Mouse (Mus musculus): ENCODE data around the gene Swi5. TPM values are rescaled to one million over a fixed set of nuclear protein-coding genes. Genes with fewer than 3 reads are reported as not detected.

Gene Swi5
- polyA plus RNA-seq, 1 experiment from 2014 or later: 169 TPM

DNA sequence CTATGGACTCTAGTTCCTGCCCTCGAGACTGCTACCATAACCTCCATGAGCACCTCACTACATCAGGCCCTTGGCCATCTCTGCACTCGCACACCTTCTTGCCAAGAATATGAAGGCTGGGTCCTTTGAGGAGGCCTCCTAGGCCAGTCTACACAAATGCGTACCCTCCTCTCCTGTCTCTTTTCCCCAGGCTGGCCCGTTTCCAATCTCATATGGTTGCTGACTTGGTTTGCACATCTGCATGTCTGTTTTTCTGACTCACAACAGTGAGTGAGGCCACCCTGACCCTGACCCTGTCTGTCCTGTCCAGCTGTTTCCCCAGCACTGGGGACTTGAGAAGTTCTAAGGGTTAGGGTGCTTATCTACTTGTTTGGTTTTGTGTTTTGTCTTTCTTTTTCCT is 41.1 kb downstream of the Swi5 start:
- Histone ChIP-seq H3K36me3 (ENCODE audit: control insufficient read depth, insufficient read depth, low read length) (peaks cover 78% of the 10 kb centered on the region), H3K4me1 (ENCODE audit: control insufficient read depth, insufficient read depth, low read length) (no peaks in the 10 kb centered on the region), H3K4me2 (ENCODE audit: low read length) (no peak overlapping the region), H3K9me3 (ENCODE audit: control insufficient read depth, low read length) (no peaks in the 10 kb centered on the region), H3K4me3 (replicated peaks; ENCODE audit: low read depth, low read length) (no peak overlapping the region), H3K27ac (replicated peaks; ENCODE audit: low read depth, low read length) (no peak overlapping the region), H3K27me3 (ENCODE audit: control insufficient read depth, insufficient read depth, low read length) (no peaks in the 10 kb centered on the region), H3K9ac (replicated peaks; ENCODE audit: low read length) (no peak overlapping the region)
- WGBS: 93% methylated on average over 4 of the region's 4 CpGs
- ATAC-seq (ENCODE audit: low FRiP score, low TSS enrichment) (no peak), DNase-seq (no peak)

DNA sequence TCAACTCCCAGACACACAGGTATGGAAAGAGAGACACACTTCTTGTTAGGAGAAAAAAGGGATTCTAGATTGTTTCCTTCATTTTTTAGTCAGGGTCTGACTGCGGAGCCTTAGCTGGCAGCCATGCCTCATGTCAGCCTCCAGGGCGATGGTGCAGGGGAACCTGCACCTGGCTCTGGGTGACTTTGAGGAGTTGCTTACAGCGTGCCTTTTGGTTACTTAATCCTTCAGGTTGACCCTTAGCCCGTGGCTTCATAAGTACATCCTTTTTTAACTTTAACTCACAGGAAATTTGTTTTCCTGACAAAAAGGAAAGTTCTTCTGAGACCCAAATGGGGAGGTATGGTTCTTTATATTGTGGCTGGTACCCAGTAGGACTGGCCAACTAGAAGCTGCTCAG is 44.9 kb downstream of the Swi5 start:
- no peak overlapping the region for H3K4me3 ChIP-seq (replicated peaks; ENCODE audit: low read depth, low read length)
- no peak overlapping the region for H3K27ac ChIP-seq (replicated peaks; ENCODE audit: low read depth, low read length)
- peaks cover 54% of the 10 kb centered on the region for H3K36me3 ChIP-seq (ENCODE audit: control insufficient read depth, insufficient read depth, low read length)
- H3K27me3 ChIP-seq (ENCODE audit: control insufficient read depth, insufficient read depth, low read length): no peaks in the 10 kb centered on the region
- no peak overlapping the region for H3K4me2 ChIP-seq (ENCODE audit: low read length)
- no peaks in the 10 kb centered on the region for H3K4me1 ChIP-seq (ENCODE audit: control insufficient read depth, insufficient read depth, low read length)
- WGBS: 87% methylated on average over 4 of the region's 4 CpGs
- H3K9me3 ChIP-seq (ENCODE audit: control insufficient read depth, low read length): no peaks in the 10 kb centered on the region
- ATAC-seq (ENCODE audit: low FRiP score, low TSS enrichment): no peak
- H3K9ac ChIP-seq (replicated peaks; ENCODE audit: low read length): no peak overlapping the region
- no peak for DNase-seq

DNA sequence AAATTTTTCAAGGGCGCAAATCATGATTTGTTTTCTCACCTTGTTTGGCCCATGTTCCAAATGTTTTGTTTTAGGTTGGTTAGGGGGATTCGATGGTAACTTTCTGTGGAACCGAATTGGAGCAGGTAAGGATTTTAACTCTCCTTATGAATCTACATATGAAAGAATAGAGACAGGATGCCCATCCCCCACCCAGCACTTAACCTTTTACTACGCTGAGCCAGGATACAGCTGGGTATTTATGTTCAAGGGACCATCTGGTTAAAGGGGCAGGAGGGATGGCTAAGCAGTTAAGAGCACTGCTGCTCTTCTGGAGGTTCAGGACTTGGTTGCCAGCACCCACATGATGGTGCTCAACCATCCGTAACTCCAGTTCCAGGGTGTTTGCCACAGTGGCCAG is 47.3 kb downstream of the Swi5 start:
- Histone ChIP-seq H3K27me3 (ENCODE audit: control insufficient read depth, insufficient read depth, low read length) (no peaks in the 10 kb centered on the region), H3K27ac (replicated peaks; ENCODE audit: low read depth, low read length) (no peak overlapping the region), H3K36me3 (ENCODE audit: control insufficient read depth, insufficient read depth, low read length) (peaks cover 35% of the 10 kb centered on the region), H3K9ac (replicated peaks; ENCODE audit: low read length) (no peak overlapping the region), H3K9me3 (ENCODE audit: control insufficient read depth, low read length) (no peaks in the 10 kb centered on the region), H3K4me3 (replicated peaks; ENCODE audit: low read depth, low read length) (no peak overlapping the region), H3K4me1 (ENCODE audit: control insufficient read depth, insufficient read depth, low read length) (peaks cover 6% of the 10 kb centered on the region), H3K4me2 (ENCODE audit: low read length) (no peak overlapping the region)
- ATAC-seq (ENCODE audit: low FRiP score, low TSS enrichment): no peak
- WGBS: 86% methylated on average over 5 of the region's 5 CpGs
- DNase-seq: no peak

DNA sequence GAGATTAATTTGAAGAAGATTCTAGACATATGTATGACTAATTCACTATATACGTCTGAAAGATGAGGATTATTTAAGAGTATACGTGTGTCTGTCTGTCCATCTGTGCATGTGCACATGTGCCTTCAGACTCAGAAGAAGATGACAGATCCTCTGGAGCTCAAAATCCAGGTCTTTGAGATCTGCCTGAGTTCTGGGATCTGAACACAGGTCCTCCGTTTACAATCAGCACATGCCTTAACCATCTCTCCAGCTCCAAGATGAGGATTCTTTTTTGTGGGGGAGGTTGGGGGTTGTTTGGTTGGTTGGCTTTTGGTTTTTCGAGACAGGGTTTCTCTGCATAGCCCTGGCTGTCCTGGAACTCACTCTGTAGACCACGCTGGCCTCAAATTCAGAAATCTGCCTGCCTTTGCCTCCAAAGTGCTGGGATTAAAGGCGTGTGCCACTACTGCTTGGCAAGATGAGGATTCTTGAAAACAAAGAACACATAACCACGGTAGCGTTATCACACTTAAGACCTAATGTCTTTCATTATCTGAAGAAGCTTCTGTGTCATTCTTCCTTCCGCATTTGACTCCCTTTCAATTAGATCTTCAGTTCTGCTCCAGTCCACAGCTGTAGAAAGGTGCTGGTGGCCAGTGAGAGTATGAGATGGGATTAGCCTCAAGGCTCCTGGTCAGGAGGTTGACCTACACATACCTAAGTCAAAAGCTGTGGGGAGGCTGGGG is 49.0 kb downstream of the Swi5 start:
- H3K4me2 ChIP-seq (ENCODE audit: low read length): no peak overlapping the region
- H3K36me3 ChIP-seq (ENCODE audit: control insufficient read depth, insufficient read depth, low read length): peaks cover 35% of the 10 kb centered on the region
- peaks cover 11% of the 10 kb centered on the region for H3K4me1 ChIP-seq (ENCODE audit: control insufficient read depth, insufficient read depth, low read length)
- H3K27ac ChIP-seq (replicated peaks; ENCODE audit: low read depth, low read length): no peak overlapping the region
- H3K9ac ChIP-seq (replicated peaks; ENCODE audit: low read length): no peak overlapping the region
- 91% methylated on average over 9 of the region's 9 CpGs for WGBS
- H3K9me3 ChIP-seq (ENCODE audit: control insufficient read depth, low read length): no peaks in the 10 kb centered on the region
- no peaks in the 10 kb centered on the region for H3K27me3 ChIP-seq (ENCODE audit: control insufficient read depth, insufficient read depth, low read length)
- DNase-seq: no peak
- no peak for ATAC-seq (ENCODE audit: low FRiP score, low TSS enrichment)
- H3K4me3 ChIP-seq (replicated peaks; ENCODE audit: low read depth, low read length): no peak overlapping the region

DNA sequence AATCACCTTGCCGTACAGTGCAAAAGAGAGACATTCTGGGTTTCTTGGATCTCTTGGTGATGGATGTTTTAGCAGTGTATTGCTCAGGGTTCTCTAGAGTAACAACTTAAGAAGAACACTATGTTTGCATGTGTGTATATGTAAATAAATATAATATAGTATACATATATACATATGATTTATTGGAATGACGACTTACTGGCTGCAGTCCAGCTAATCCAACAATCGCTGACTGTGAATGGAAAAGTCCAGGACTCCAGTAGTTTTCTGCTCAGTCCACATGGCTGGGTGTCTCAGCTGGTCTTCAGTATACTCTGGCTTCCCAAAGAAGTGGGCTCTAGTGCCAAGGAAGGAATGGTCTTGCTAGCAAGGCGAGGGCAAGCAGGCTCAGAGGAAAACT is 50.3 kb downstream of the Swi5 start:
- Histone ChIP-seq H3K27me3 (ENCODE audit: control insufficient read depth, insufficient read depth, low read length) (no peaks in the 10 kb centered on the region), H3K9ac (replicated peaks; ENCODE audit: low read length) (peak overlapping the region; percentile 68; the same call in 1 of the 2 replicates), H3K4me1 (ENCODE audit: control insufficient read depth, insufficient read depth, low read length) (peaks cover 11% of the 10 kb centered on the region), H3K4me2 (ENCODE audit: low read length) (peak overlapping the region; percentile 93), H3K9me3 (ENCODE audit: control insufficient read depth, low read length) (no peaks in the 10 kb centered on the region), H3K4me3 (replicated peaks; ENCODE audit: low read depth, low read length) (peak overlapping the region; percentile 67), H3K27ac (replicated peaks; ENCODE audit: low read depth, low read length) (0 out of 2 replicates have a peak overlapping the region, but pooled peaks have one; percentile 82), H3K36me3 (ENCODE audit: control insufficient read depth, insufficient read depth, low read length) (peaks cover 37% of the 10 kb centered on the region)
- DNase-seq (no peak), ATAC-seq (ENCODE audit: low FRiP score, low TSS enrichment) (no peak)
- 41% methylated on average over 4 of the region's 4 CpGs for WGBS

DNA sequence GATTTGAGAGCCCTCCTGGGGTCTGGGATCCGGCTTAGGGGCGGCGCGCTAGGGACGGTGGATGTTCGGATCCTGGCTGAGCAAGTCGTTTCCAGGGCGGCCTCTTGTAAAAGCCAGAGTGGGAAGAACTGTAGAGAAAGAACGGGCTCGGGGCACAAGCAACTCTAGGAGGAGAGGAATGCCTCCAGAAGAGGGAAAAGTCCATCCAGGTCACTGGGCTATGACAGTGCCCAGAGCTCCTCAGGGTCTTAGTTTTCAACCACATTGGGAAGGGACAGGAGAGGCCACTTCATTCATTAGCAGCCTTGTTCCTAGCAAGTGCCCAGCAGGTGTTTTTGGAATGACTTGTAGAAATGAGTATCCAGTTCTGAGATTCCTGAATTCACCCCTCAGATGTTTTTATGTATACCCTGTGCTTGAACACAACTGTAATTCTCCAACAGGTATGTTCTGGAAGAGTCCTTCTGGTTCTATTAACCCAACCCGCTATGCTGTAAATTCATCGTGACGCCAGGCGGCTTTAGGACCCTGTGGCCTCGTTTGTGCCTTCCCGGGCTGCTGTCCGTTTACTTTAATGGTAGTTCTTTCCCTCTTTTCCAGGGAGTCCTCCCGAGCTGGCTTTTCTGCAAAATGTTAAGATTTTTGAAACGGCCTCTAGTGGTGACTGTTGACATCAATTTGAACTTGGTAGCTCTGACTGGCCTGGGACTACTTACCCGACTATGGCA is 51.0 kb downstream of the Swi5 start:
- peak; percentile 81 for DNase-seq
- Histone ChIP-seq H3K4me3 (replicated peaks; ENCODE audit: low read depth, low read length) (peak overlapping the region; percentile 67), H3K4me1 (ENCODE audit: control insufficient read depth, insufficient read depth, low read length) (peaks cover 11% of the 10 kb centered on the region), H3K36me3 (ENCODE audit: control insufficient read depth, insufficient read depth, low read length) (peaks cover 43% of the 10 kb centered on the region), H3K4me2 (ENCODE audit: low read length) (peak overlapping the region; percentile 93), H3K9me3 (ENCODE audit: control insufficient read depth, low read length) (no peaks in the 10 kb centered on the region), H3K27me3 (ENCODE audit: control insufficient read depth, insufficient read depth, low read length) (no peaks in the 10 kb centered on the region), H3K9ac (replicated peaks; ENCODE audit: low read length) (peak overlapping the region; percentile 68), H3K27ac (replicated peaks; ENCODE audit: low read depth, low read length) (peak overlapping the region; percentile 82)
- ATAC-seq (ENCODE audit: low FRiP score, low TSS enrichment): peak; percentile 53; the same call in 1 of the 2 replicates
- under 1% methylated on average over 20 of the region's 20 CpGs for WGBS

DNA sequence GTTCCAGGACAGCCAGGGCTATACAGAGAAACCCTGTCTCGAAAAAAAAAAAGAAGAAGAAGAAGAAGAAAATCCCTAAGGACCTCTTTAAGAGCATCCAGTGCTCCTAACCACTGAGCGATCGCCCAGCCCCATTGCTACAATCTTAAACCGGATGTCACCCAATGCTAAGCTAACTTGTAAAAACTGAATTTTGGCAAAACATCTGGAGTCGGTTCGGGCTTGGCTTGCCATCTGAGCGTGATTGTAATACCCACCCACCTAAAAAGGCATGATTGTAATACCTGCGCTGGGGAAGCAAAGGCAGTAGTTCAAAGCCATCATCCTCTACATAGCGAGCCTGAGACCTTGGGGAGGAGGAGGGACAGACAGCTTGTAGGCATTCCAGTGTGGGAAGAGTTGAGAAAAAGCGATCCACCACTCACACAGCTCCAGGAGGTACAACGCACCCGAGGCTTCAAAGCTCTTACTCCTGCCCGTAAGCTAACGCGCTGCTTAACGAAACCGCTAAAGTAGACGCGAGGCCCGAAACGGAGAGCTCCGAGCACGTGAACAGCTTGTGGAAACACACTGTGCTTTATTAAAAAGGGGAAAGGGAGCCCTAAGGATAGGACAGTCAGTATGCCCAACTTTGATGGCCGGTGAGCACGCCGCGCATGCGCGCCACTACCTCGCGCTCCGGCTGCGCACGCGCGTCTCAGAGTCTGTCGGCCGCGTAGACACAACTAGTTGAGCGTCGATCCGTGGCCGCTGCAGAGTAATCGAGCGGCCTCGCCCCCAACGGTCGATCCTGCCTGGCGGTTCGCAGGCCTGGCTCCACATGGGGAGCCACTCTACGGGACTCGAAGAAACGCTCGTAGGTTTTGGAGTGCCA is 51.8 kb downstream of the Swi5 start, which contains the start of gene Pomt1:
TSS of gene Pomt1 (plus strand) at position 705 of the 874 bp plus-strand sequence.
- ATAC-seq (ENCODE audit: low FRiP score, low TSS enrichment) (peak; percentile 90), DNase-seq (peak; percentile 99)
- Histone ChIP-seq H3K9ac (replicated peaks; ENCODE audit: low read length) (peak within 1 kb of the TSS; percentile 68), H3K27ac (replicated peaks; ENCODE audit: low read depth, low read length) (peak within 1 kb of the TSS; percentile 82), H3K9me3 (ENCODE audit: control insufficient read depth, low read length) (no peaks in the 10 kb centered on the region), H3K4me1 (ENCODE audit: control insufficient read depth, insufficient read depth, low read length) (peaks cover 11% of the 10 kb centered on the region), H3K36me3 (ENCODE audit: control insufficient read depth, insufficient read depth, low read length) (peaks cover 48% of the 10 kb centered on the region), H3K4me2 (ENCODE audit: low read length) (peak within 1 kb of the TSS; percentile 93), H3K27me3 (ENCODE audit: control insufficient read depth, insufficient read depth, low read length) (no peaks in the 10 kb centered on the region), H3K4me3 (replicated peaks; ENCODE audit: low read depth, low read length) (peak within 1 kb of the TSS; percentile 67)
- under 1% methylated on average over 54 of the region's 54 CpGs for WGBS

DNA sequence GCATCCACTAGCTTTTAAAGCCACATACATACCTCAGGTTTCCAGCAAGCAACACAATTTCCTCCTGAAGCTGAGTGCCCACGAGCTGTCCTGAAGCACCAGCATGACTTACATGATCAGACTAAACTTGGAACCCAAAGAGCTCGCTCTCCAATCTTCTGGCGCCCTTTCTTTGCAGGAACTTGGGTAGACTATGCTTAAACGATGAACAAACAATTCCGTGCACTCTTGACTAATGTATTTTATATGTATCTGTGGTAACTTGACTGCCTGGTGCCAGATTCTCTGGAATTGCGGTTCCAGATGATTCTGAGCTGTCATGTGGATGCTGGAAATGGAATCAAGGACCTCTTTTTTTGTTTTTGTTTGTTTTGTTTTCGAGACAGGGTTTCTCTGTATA is 52.4 kb downstream of the Swi5 start:
- Histone ChIP-seq H3K4me3 (replicated peaks; ENCODE audit: low read depth, low read length) (peak overlapping the region; percentile 67), H3K9ac (replicated peaks; ENCODE audit: low read length) (peak overlapping the region; percentile 68; the same call in 1 of the 2 replicates), H3K4me1 (ENCODE audit: control insufficient read depth, insufficient read depth, low read length) (peaks cover 11% of the 10 kb centered on the region), H3K27me3 (ENCODE audit: control insufficient read depth, insufficient read depth, low read length) (no peaks in the 10 kb centered on the region), H3K27ac (replicated peaks; ENCODE audit: low read depth, low read length) (0 out of 2 replicates have a peak overlapping the region, but pooled peaks have one; percentile 82), H3K9me3 (ENCODE audit: control insufficient read depth, low read length) (no peaks in the 10 kb centered on the region), H3K4me2 (ENCODE audit: low read length) (peak overlapping the region; percentile 93), H3K36me3 (ENCODE audit: control insufficient read depth, insufficient read depth, low read length) (peaks cover 55% of the 10 kb centered on the region)
- ATAC-seq (ENCODE audit: low FRiP score, low TSS enrichment): no peak
- no peak for DNase-seq
- WGBS: 39% methylated on average over 7 of the region's 7 CpGs
